Mouse (Mus musculus) limb, embryonic 12.5 days (tissue): Measurements from ENCODE around the gene Cav2. TPM values are rescaled to one million over a fixed set of nuclear protein-coding genes. Genes with fewer than 3 reads are reported as not detected.

Experiments used
- polyA plus RNA-seq: library from polyadenylated mRNA; unstranded; fragments of >200 nt; fragmentation: Nextera tagmentation; extraction: Ambion mirVana; gene quantifications from 2 replicates; pipeline ENCODE4 v1.2.1, GENCODE M21; 2016

Gene Cav2
- polyA plus RNA-seq, 1 experiment from 2014 or later: 7.7 TPM

Other genes with a start within 250 kb of the Cav2 start
- 93.4 and 106 TPM in 2 replicates for gene Tes, start 216.0 kb upstream of the Cav2 start, polyA plus RNA-seq
- 28.1 and 31.1 TPM in 2 replicates for gene Cav1, start 25.1 kb downstream of the Cav2 start, polyA plus RNA-seq
- gene Met, start 182.6 kb downstream of the Cav2 start, polyA plus RNA-seq: 7.7 and 9.0 TPM in 2 replicates